Mouse (Mus musculus): ENCODE results near the gene Mettl26.
A peak's percentile ranks its signal among the peaks of the same experiment; 100 is the strongest.

The Mettl26 gene

GRCm38 (mm10) chr17:25874721-25875170 is at the start of gene Mettl26:
Mettl26 (plus strand) TSS chr17:25875074.
- DNase-seq (ENCODE audit: low spot score in 2 of 2), result peak; percentile 93 to 94

- DNase-seq (ENCODE audit: low spot score in 2 of 2), result no peak
Observed at GRCm38 (mm10) chr17:25825311-25825710, 49.6 kb upstream of the Mettl26 start.

GRCm38 (mm10) chr17:25825984-25826570 is 48.8 kb upstream of the Mettl26 start:
- DNase-seq (ENCODE audit: low spot score in 2 of 2), result no peak

- no peak for DNase-seq (ENCODE audit: low spot score in 2 of 2)
Observed at GRCm38 (mm10) chr17:25827011-25827410, 47.9 kb upstream of the Mettl26 start.

GRCm38 (mm10) chr17:25827546-25828222 is 47.2 kb upstream of the Mettl26 start:
- no peak for DNase-seq (ENCODE audit: low spot score in 2 of 2)

GRCm38 (mm10) chr17:25828223-25828594 is 46.7 kb upstream of the Mettl26 start:
- DNase-seq (ENCODE audit: low spot score in 2 of 2), result no peak

- peak; percentile 53 to 56 for DNase-seq (ENCODE audit: low spot score in 2 of 2)
Observed at GRCm38 (mm10) chr17:25828712-25829557, 45.9 kb upstream of the Mettl26 start, which contains the start of gene Jmjd8. Jmjd8 (plus strand) TSS chr17:25828867.

- no peak for DNase-seq (ENCODE audit: low spot score in 2 of 2)
Observed at GRCm38 (mm10) chr17:25829558-25830017, 45.3 kb upstream of the Mettl26 start.

GRCm38 (mm10) chr17:25830200-25830753 is 44.6 kb upstream of the Mettl26 start:
- no peak for DNase-seq (ENCODE audit: low spot score in 2 of 2)

- no peak for DNase-seq (ENCODE audit: low spot score in 2 of 2)
Observed at GRCm38 (mm10) chr17:25830806-25831431, 44.0 kb upstream of the Mettl26 start.

- no peak for DNase-seq (ENCODE audit: low spot score in 2 of 2)
Observed at GRCm38 (mm10) chr17:25831451-25832281, 43.2 kb upstream of the Mettl26 start.

GRCm38 (mm10) chr17:25832436-25833290 is 42.2 kb upstream of the Mettl26 start:
- peak; percentile 98 to 99 for DNase-seq (ENCODE audit: low spot score in 2 of 2)

- DNase-seq (ENCODE audit: low spot score in 2 of 2), result no peak
Observed at GRCm38 (mm10) chr17:25833291-25833663, 41.6 kb upstream of the Mettl26 start, which contains the start of gene Stub1. Stub1 (minus strand) TSS chr17:25833404.

- DNase-seq (ENCODE audit: low spot score in 2 of 2), result no peak
Observed at GRCm38 (mm10) chr17:25833961-25834594, 40.8 kb upstream of the Mettl26 start.

GRCm38 (mm10) chr17:25834595-25835222 is 40.2 kb upstream of the Mettl26 start:
- DNase-seq (ENCODE audit: low spot score in 2 of 2), result no peak

GRCm38 (mm10) chr17:25835301-25835700 is 39.6 kb upstream of the Mettl26 start:
- DNase-seq (ENCODE audit: low spot score in 2 of 2), result no peak

GRCm38 (mm10) chr17:25835816-25836215 is 39.1 kb upstream of the Mettl26 start:
- DNase-seq (ENCODE audit: low spot score in 2 of 2), result no peak

GRCm38 (mm10) chr17:25836397-25837075 is 38.3 kb upstream of the Mettl26 start:
- DNase-seq (ENCODE audit: low spot score in 2 of 2), result no peak
